Mouse (Mus musculus) intestine, embryonic 14.5 days (tissue): ENCODE measurements around the gene Slc45a2. TPM values are rescaled to one million over a fixed set of nuclear protein-coding genes. Genes with fewer than 3 reads are reported as not detected.
"Not testable (repeated sequence)": the region's sequence is repeated elsewhere in the genome, so short reads cannot be mapped to it uniquely, and the experiment has no call there.

ENCODE experiments used
- ATAC-seq: fragments of 200-750 bp; cut with Nextera tagmentation; replicated peaks from 2 replicates; pipeline ENCODE4 v1.8.0; 2017; ENCODE audit warnings: low read depth, moderate number of reproducible peaks, moderate TSS enrichment, moderate library complexity; ENCODE audit not compliant: low FRiP score, low TSS enrichment
- DNase-seq: peaks from one replicate; pipeline ENCODE4 v3.0.0-alpha.2; 2018; ENCODE audit warnings: low spot score
- H3K27ac ChIP-seq: fragments of 300-500 bp; sonication (generic); 2 replicates; pipeline ENCODE4 v1.5.1; 2014; ENCODE audit warnings: low read depth, mild to moderate bottlenecking, control low read depth
- H3K27me3 ChIP-seq: fragments of 300-500 bp; sonication (generic); replicated peaks from 2 replicates; pipeline ENCODE4 v1.6.1; 2014; ENCODE audit warnings: low read length, control low read depth; ENCODE audit not compliant: control insufficient read depth, insufficient read depth
- H3K36me3 ChIP-seq: fragments of 300-500 bp; sonication (generic); 2 replicates; pipeline ENCODE4 v1.6.1; 2014; ENCODE audit warnings: low read length, control low read depth; ENCODE audit not compliant: control insufficient read depth, insufficient read depth
- H3K4me1 ChIP-seq: fragments of 300-500 bp; sonication (generic); replicated peaks from 2 replicates; pipeline ENCODE4 v1.6.1; 2014; ENCODE audit warnings: low read length, control low read depth, mixed read lengths; ENCODE audit not compliant: control insufficient read depth, insufficient read depth
- H3K4me2 ChIP-seq: fragments of 300-500 bp; sonication (generic); 2 replicates; pipeline ENCODE4 v1.6.1; 2014; ENCODE audit warnings: low read length
- H3K4me3 ChIP-seq: fragments of 300-500 bp; sonication (generic); 2 replicates; pipeline ENCODE4 v1.5.1; 2014; ENCODE audit warnings: low read depth, low read length, control low read depth, mixed read lengths
- H3K9ac ChIP-seq: fragments of 300-500 bp; sonication (generic); 2 replicates; pipeline ENCODE4 v1.6.1; 2014; ENCODE audit warnings: mild to moderate bottlenecking, low read length
- H3K9me3 ChIP-seq: fragments of 300-500 bp; sonication (generic); 2 replicates; pipeline ENCODE4 v1.6.1; 2016; ENCODE audit warnings: low read length, control low read depth; ENCODE audit not compliant: control insufficient read depth
- WGBS: fragments of 180-500 bp; shearing (Covaris S2); extraction: QIAGEN DNeasy Blood & Tissue Kit; methylation state at CpG from one replicate; pipeline ENCODE4 v1.1.7; 2014; 5-methylcytosine and 5-hydroxymethylcytosine counted together
- polyA plus RNA-seq: library from polyadenylated mRNA; unstranded; fragments of >200 nt; fragmentation: Nextera tagmentation; extraction: Ambion mirVana; gene quantifications from 2 replicates; pipeline ENCODE4 v1.2.1, GENCODE M21; 2014

Gene Slc45a2
- polyA plus RNA-seq, 1 experiment from 2014 or later, result not detected

- not testable (repeated sequence) for ATAC-seq, H3K4me2 ChIP-seq, H3K27me3 ChIP-seq, H3K4me3 ChIP-seq, DNase-seq, H3K9ac ChIP-seq, H3K9me3 ChIP-seq
- Histone ChIP-seq H3K4me1 (peaks cover 12% of the 10 kb centered on the region; the same call in 1 of the 2 replicates), H3K27ac (peak overlapping the region; percentile 27), H3K36me3 (peaks cover 11% of the 10 kb centered on the region; the same call in 1 of the 2 replicates)
- WGBS, result 85% methylated on average over 2 of the region's 2 CpGs
These were observed 14.0 kb upstream of the Slc45a2 start for GRCm38 (mm10) chr15:10986477-10986876.

GRCm38 (mm10) chr15:10990411-10990810, 10.1 kb upstream of the Slc45a2 start:
- no peak for DNase-seq
- WGBS, result 66% methylated on average over 2 of the region's 2 CpGs
- H3K36me3 ChIP-seq, result peaks cover 18% of the 10 kb centered on the region
- H3K9ac ChIP-seq, result no peak overlapping the region
- no peaks in the 10 kb centered on the region for H3K27me3 ChIP-seq
- H3K27ac ChIP-seq, result no peak overlapping the region
- no peaks in the 10 kb centered on the region for H3K9me3 ChIP-seq
- no peak for ATAC-seq
- H3K4me1 ChIP-seq, result no peaks in the 10 kb centered on the region
- H3K4me2 ChIP-seq, result no peak overlapping the region
- H3K4me3 ChIP-seq, result no peak overlapping the region

GRCm38 (mm10) chr15:10991566-10991965, 9.0 kb upstream of the Slc45a2 start:
- Histone ChIP-seq H3K27me3 (no peaks in the 10 kb centered on the region), H3K36me3 (peaks cover 18% of the 10 kb centered on the region), H3K4me2 (no peak overlapping the region), H3K4me1 (no peaks in the 10 kb centered on the region), H3K4me3 (no peak overlapping the region), H3K27ac (no peak overlapping the region), H3K9me3 (no peaks in the 10 kb centered on the region), H3K9ac (no peak overlapping the region)
- DNase-seq (no peak), ATAC-seq (no peak)
- 84% methylated on average over 1 of the region's 1 CpGs for WGBS

GRCm38 (mm10) chr15:10999832-11000231, 689 bp upstream of the Slc45a2 start:
- no peaks in the 10 kb centered on the region for H3K27me3 ChIP-seq
- H3K4me3 ChIP-seq, result no peak overlapping the region
- DNase-seq (no peak), ATAC-seq (no peak)
- 57% methylated on average over 5 of the region's 5 CpGs for WGBS
- no peak overlapping the region for H3K4me2 ChIP-seq
- no peaks in the 10 kb centered on the region for H3K4me1 ChIP-seq
- no peaks in the 10 kb centered on the region for H3K9me3 ChIP-seq
- H3K36me3 ChIP-seq, result peaks cover 5% of the 10 kb centered on the region; the same call in 1 of the 2 replicates
- no peak overlapping the region for H3K9ac ChIP-seq
- no peak overlapping the region for H3K27ac ChIP-seq

GRCm38 (mm10) chr15:11003791-11004190, 3.3 kb downstream of the Slc45a2 start:
- H3K4me2 ChIP-seq, result no peak overlapping the region
- WGBS, result 86% methylated on average over 4 of the region's 4 CpGs
- no peaks in the 10 kb centered on the region for H3K4me1 ChIP-seq
- no peak overlapping the region for H3K27ac ChIP-seq
- no peaks in the 10 kb centered on the region for H3K27me3 ChIP-seq
- no peaks in the 10 kb centered on the region for H3K36me3 ChIP-seq
- ATAC-seq, result no peak
- DNase-seq, result no peak
- H3K9me3 ChIP-seq, result no peaks in the 10 kb centered on the region
- H3K9ac ChIP-seq, result no peak overlapping the region
- H3K4me3 ChIP-seq, result no peak overlapping the region

GRCm38 (mm10) chr15:11004646-11005045, 4.1 kb downstream of the Slc45a2 start:
- Histone ChIP-seq H3K9ac (no peak overlapping the region), H3K27ac (no peak overlapping the region), H3K4me3 (no peak overlapping the region), H3K4me1 (no peaks in the 10 kb centered on the region), H3K4me2 (no peak overlapping the region), H3K27me3 (no peaks in the 10 kb centered on the region), H3K36me3 (no peaks in the 10 kb centered on the region), H3K9me3 (no peaks in the 10 kb centered on the region)
- DNase-seq (no peak), ATAC-seq (no peak)
- WGBS, result 65% methylated on average over 6 of the region's 6 CpGs

GRCm38 (mm10) chr15:11008756-11009155, 8.2 kb downstream of the Slc45a2 start:
- no peak overlapping the region for H3K27ac ChIP-seq
- no peaks in the 10 kb centered on the region for H3K36me3 ChIP-seq
- 25% methylated on average over 5 of the region's 5 CpGs for WGBS
- DNase-seq, result no peak
- no peaks in the 10 kb centered on the region for H3K9me3 ChIP-seq
- H3K4me2 ChIP-seq, result no peak overlapping the region
- H3K4me3 ChIP-seq, result no peak overlapping the region
- no peak for ATAC-seq
- no peaks in the 10 kb centered on the region for H3K27me3 ChIP-seq
- H3K9ac ChIP-seq, result no peak overlapping the region
- H3K4me1 ChIP-seq, result no peaks in the 10 kb centered on the region

- 76% methylated on average over 11 of the region's 11 CpGs for WGBS
- DNase-seq, result no peak
These were observed 10.5 kb downstream of the Slc45a2 start for GRCm38 (mm10) chr15:11010976-11011548.

GRCm38 (mm10) chr15:11014931-11015330, 14.4 kb downstream of the Slc45a2 start:
- no peaks in the 10 kb centered on the region for H3K9me3 ChIP-seq
- ATAC-seq, result no peak
- H3K4me3 ChIP-seq, result no peak overlapping the region
- no peak for DNase-seq
- no peaks in the 10 kb centered on the region for H3K36me3 ChIP-seq
- WGBS, result 81% methylated on average over 2 of the region's 2 CpGs
- no peak overlapping the region for H3K9ac ChIP-seq
- H3K4me1 ChIP-seq, result no peaks in the 10 kb centered on the region
- no peak overlapping the region for H3K27ac ChIP-seq
- no peak overlapping the region for H3K4me2 ChIP-seq
- H3K27me3 ChIP-seq, result no peaks in the 10 kb centered on the region

More at GRCm38 (mm10) chr15:11010976-11011548, 10.5 kb downstream of the Slc45a2 start:
- H3K9me3 ChIP-seq, result no peaks in the 10 kb centered on the region
- H3K4me2 ChIP-seq, result no peak overlapping the region
- ATAC-seq, result no peak
- no peaks in the 10 kb centered on the region for H3K4me1 ChIP-seq
- no peak overlapping the region for H3K9ac ChIP-seq
- H3K36me3 ChIP-seq, result no peaks in the 10 kb centered on the region
- no peaks in the 10 kb centered on the region for H3K27me3 ChIP-seq
- no peak overlapping the region for H3K27ac ChIP-seq
- no peak overlapping the region for H3K4me3 ChIP-seq
